Comparison of ENCODE assay signal across 17 mouse cellular contexts in the genomic region with DNA sequence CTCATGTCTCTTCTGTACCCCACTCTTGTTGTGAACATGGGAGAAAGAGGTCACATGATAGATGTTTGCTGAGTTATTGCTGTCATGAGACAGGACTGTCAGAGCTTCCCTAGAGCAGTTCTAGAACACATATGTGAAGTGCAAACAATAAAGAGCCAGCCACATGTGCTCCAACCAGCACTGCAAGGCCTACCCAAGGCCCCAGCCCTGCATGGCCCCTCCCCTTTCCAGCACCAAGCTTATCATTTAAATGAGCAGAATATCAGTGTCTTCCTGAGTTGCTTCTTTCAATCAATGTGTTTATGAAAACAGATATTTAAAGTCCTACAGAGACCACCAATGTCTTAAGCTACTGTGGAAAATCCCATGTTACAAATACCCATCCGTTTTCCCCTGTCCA.
A peak's percentile ranks its signal among the peaks of the same experiment; 100 is the strongest.
DNase-seq lines count a peak whose midpoint lies in the region.
"Had no signal": no experiment of that assay in that cellular context is flagged by ENCODE, and none has a peak within 500 bp of the region (broad histone marks: within the 10 kb centered on the region; RNA-seq: fewer than 3 reads in every experiment).

No protein-coding gene starts in this region.

- intact Hi-C loops in heart, postnatal 36 days (cut with DNase I), result no loop called here

- H3K36me3 ChIP-seq in heart, embryonic 10.5 days, result no peaks in the 10 kb centered on the region
- H3K36me3 ChIP-seq: G1E had no signal

- H3K9me3 ChIP-seq in heart, embryonic 10.5 days, result no peaks in the 10 kb centered on the region

- no peak overlapping the region for H3K27ac ChIP-seq in heart, embryonic 10.5 days

- DNase-seq in heart, adult 11 months, result peak; percentile 70
- DNase-seq in heart, adult 8-10 months (ENCODE audit: low spot score), result no peak
- DNase-seq in heart, embryonic 10.5 days (ENCODE audit: low spot score), result peak; percentile 58
- no peak for DNase-seq in heart, postnatal 36 days
- DNase-seq: adrenal gland, adult 2 months; adrenal gland, adult 8-10 months; adrenal gland, postnatal 10 days; adrenal gland, postnatal 14 days; adrenal gland, postnatal 25 days; adrenal gland, postnatal 36 days; B cell, adult 2 months; cerebellum, adult 11 months; cerebellum, adult 11-12 months; cerebellum, adult 18-20 months had no signal

- H3K4me3 ChIP-seq in heart, embryonic 10.5 days, result no peak overlapping the region

- 0 out of 2 replicates have a peak, but pooled peaks cover 7% of the 10 kb centered on the region for H3K27me3 ChIP-seq in heart, embryonic 10.5 days (ENCODE audit: insufficient read depth, poor library complexity, severe bottlenecking)
- H3K27me3 ChIP-seq: CH12.LX, Patski had no signal

- H3K4me1 ChIP-seq in heart, embryonic 10.5 days, result no peaks in the 10 kb centered on the region

- WGBS in heart, embryonic 10.5 days, result 87% methylated on average over 1 of the region's 1 CpGs

Comparison
In these comparisons a context has a peak if more than half of its experiments do, and no peak if none do; other contexts are left out.
1. DNase-seq: peak in heart, adult 11 months (single experiment) and heart, embryonic 10.5 days (single experiment); none in heart, adult 8-10 months (single experiment) and heart, postnatal 36 days (0 of 2).